Mouse (Mus musculus): ENCODE measurements at regions not wholly inside any gene's neighbourhood (a gene's known extent, or its start where the extent isn't known, plus 50 kb on each side); places are given as distances from the start of the nearest gene placed in this dataset.

GRCm38 (mm10) chr8:53892770-53893169 is 184.6 kb upstream of the Vegfc start:
- no peak overlapping the region for H3K4me2 ChIP-seq (ENCODE audit: low read depth)
- TF ChIP-seq CTCF (IDR thresholded peaks at IDR 0.05; ENCODE audit: low read depth) = no peak
- WGBS = 44% methylated on average over 3 of the region's 3 CpGs
- H3K4me3 ChIP-seq (ENCODE audit: low read depth, low read length) = no peak overlapping the region
- ATAC-seq = peak; percentile 91
- H3K9me3 ChIP-seq (ENCODE audit: low read length) = no peaks in the 10 kb centered on the region
- no peak overlapping the region for H3K9ac ChIP-seq
- H3K27ac ChIP-seq (ENCODE audit: low read depth, low read length) = no peak overlapping the region
- no peaks in the 10 kb centered on the region for H3K27me3 ChIP-seq (ENCODE audit: insufficient read depth, low read length)
- no peaks in the 10 kb centered on the region for H3K4me1 ChIP-seq (ENCODE audit: insufficient read depth)
- peak; percentile 68 for DNase-seq
- H3K36me3 ChIP-seq (ENCODE audit: insufficient read depth) = no peaks in the 10 kb centered on the region

DNA sequence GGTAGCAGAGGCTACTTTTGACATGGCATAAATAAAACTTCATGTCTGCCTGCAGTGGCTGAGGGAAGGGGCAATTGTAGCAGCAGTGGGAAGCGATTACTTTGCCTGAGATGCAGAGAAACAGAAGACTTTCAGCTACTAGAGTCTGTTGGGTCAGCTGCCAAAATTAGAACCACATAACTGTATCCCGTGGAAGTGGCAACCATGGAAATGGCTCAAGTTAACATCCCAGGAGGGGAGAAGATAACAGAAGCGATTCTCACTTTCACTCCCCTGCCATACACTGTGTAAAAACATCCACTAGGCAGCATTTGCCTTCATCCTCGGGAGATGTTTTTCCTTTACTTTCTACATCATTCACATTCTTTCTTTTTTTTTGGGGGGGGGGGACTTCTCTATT is 155.1 kb upstream of the Vegfc start:
- Histone ChIP-seq H3K4me2 (ENCODE audit: low read depth) (no peak overlapping the region), H3K4me3 (ENCODE audit: low read depth, low read length) (no peak overlapping the region), H3K9ac (no peak overlapping the region), H3K27me3 (ENCODE audit: insufficient read depth, low read length) (no peaks in the 10 kb centered on the region), H3K27ac (ENCODE audit: low read depth, low read length) (no peak overlapping the region), H3K4me1 (ENCODE audit: insufficient read depth) (no peaks in the 10 kb centered on the region), H3K36me3 (ENCODE audit: insufficient read depth) (no peaks in the 10 kb centered on the region), H3K9me3 (ENCODE audit: low read length) (no peaks in the 10 kb centered on the region)
- WGBS = 77% methylated on average over 4 of the region's 4 CpGs
- ATAC-seq (no peak), DNase-seq (no peak)
- TF ChIP-seq CTCF (IDR thresholded peaks at IDR 0.05; ENCODE audit: low read depth) = no peak

- Histone ChIP-seq H3K4me2 (ENCODE audit: low read depth) (no peak overlapping the region), H3K27ac (ENCODE audit: low read depth, low read length) (no peak overlapping the region), H3K4me1 (ENCODE audit: insufficient read depth) (no peaks in the 10 kb centered on the region), H3K9me3 (ENCODE audit: low read length) (no peaks in the 10 kb centered on the region), H3K9ac (no peak overlapping the region), H3K4me3 (ENCODE audit: low read depth, low read length) (no peak overlapping the region), H3K27me3 (ENCODE audit: insufficient read depth, low read length) (no peaks in the 10 kb centered on the region), H3K36me3 (ENCODE audit: insufficient read depth) (no peaks in the 10 kb centered on the region)
- DNase-seq (peak; percentile 11), ATAC-seq (no peak)
- WGBS = 7% methylated on average over 5 of the region's 5 CpGs
- no peak for TF ChIP-seq CTCF (IDR thresholded peaks at IDR 0.05; ENCODE audit: low read depth)
Measured at GRCm38 (mm10) chr8:53930685-53931084, 146.7 kb upstream of the Vegfc start.

- Histone ChIP-seq H3K9me3 (ENCODE audit: low read length) (no peaks in the 10 kb centered on the region), H3K36me3 (ENCODE audit: insufficient read depth) (no peaks in the 10 kb centered on the region), H3K4me3 (ENCODE audit: low read depth, low read length) (no peak overlapping the region), H3K9ac (no peak overlapping the region), H3K27me3 (ENCODE audit: insufficient read depth, low read length) (no peaks in the 10 kb centered on the region), H3K4me2 (ENCODE audit: low read depth) (no peak overlapping the region), H3K27ac (ENCODE audit: low read depth, low read length) (no peak overlapping the region), H3K4me1 (ENCODE audit: insufficient read depth) (no peaks in the 10 kb centered on the region)
- ATAC-seq (no peak), DNase-seq (no peak)
- no peak for TF ChIP-seq CTCF (IDR thresholded peaks at IDR 0.05; ENCODE audit: low read depth)
Measured at GRCm38 (mm10) chr8:53938392-53938791, 139.0 kb upstream of the Vegfc start.

DNA sequence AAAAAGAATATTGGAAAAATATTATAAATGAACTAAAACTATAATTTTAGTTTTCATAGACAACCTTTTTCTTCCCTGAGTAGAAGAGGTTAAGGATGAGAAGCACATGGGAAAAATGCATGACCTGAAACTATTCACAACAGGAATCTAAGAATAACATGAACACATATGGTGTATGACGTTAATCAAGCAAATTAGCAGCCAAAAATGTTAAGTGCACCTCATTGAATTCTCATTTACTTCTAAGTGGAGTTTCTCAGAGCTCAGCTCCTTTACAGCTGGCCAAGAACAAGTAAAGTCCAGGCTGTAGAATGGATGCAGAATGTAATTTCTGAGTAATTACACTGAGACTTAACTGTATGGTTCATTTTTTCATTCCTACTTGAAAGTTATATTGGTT is 137.9 kb upstream of the Vegfc start:
- DNase-seq = no peak

GRCm38 (mm10) chr8:53941144-53941543 is 136.3 kb upstream of the Vegfc start:
- no peaks in the 10 kb centered on the region for H3K9me3 ChIP-seq (ENCODE audit: low read length)
- H3K36me3 ChIP-seq (ENCODE audit: insufficient read depth) = no peaks in the 10 kb centered on the region

More for the DNA sequence above, 137.9 kb upstream of the Vegfc start:
- no peak for ATAC-seq
- WGBS = 22% methylated on average over 1 of the region's 1 CpGs
- no peaks in the 10 kb centered on the region for H3K4me1 ChIP-seq (ENCODE audit: insufficient read depth)
- no peaks in the 10 kb centered on the region for H3K36me3 ChIP-seq (ENCODE audit: insufficient read depth)
- no peak overlapping the region for H3K27ac ChIP-seq (ENCODE audit: low read depth, low read length)
- TF ChIP-seq CTCF (IDR thresholded peaks at IDR 0.05; ENCODE audit: low read depth) = no peak
- no peaks in the 10 kb centered on the region for H3K27me3 ChIP-seq (ENCODE audit: insufficient read depth, low read length)
- no peak overlapping the region for H3K9ac ChIP-seq
- no peaks in the 10 kb centered on the region for H3K9me3 ChIP-seq (ENCODE audit: low read length)
- H3K4me2 ChIP-seq (ENCODE audit: low read depth) = no peak overlapping the region
- no peak overlapping the region for H3K4me3 ChIP-seq (ENCODE audit: low read depth, low read length)

DNA sequence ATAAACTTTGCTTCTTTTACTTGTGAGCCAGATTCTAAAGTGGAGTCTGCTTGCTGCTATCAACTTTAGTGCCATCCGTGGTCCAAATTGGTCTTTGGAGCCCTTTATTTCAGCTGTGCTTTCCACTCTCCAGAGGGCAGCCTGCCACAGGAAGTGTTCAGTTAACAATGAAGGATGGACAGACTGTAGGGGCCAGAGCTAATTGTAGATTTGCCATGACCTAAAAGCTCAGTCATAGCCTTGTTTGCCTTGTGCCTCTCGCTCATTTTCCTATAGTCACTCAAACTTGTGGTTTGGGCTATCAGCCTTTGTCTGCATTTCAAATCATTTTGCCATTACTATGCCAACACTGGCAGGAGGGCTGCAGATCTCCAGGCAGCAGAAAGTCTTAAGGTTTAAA is 131.8 kb upstream of the Vegfc start:
- no peak overlapping the region for H3K27ac ChIP-seq (ENCODE audit: low read depth, low read length)
- no peaks in the 10 kb centered on the region for H3K27me3 ChIP-seq (ENCODE audit: insufficient read depth, low read length)
- WGBS = 31% methylated on average over 2 of the region's 2 CpGs
- no peak for TF ChIP-seq CTCF (IDR thresholded peaks at IDR 0.05; ENCODE audit: low read depth)
- H3K4me1 ChIP-seq (ENCODE audit: insufficient read depth) = no peaks in the 10 kb centered on the region
- DNase-seq = no peak
- no peak for ATAC-seq
- H3K4me2 ChIP-seq (ENCODE audit: low read depth) = no peak overlapping the region
- no peaks in the 10 kb centered on the region for H3K36me3 ChIP-seq (ENCODE audit: insufficient read depth)
- H3K4me3 ChIP-seq (ENCODE audit: low read depth, low read length) = no peak overlapping the region
- H3K9ac ChIP-seq = no peak overlapping the region
- H3K9me3 ChIP-seq (ENCODE audit: low read length) = no peaks in the 10 kb centered on the region

More at GRCm38 (mm10) chr8:53941144-53941543, 136.3 kb upstream of the Vegfc start:
- H3K4me1 ChIP-seq (ENCODE audit: insufficient read depth) = no peaks in the 10 kb centered on the region
- 16% methylated on average over 2 of the region's 2 CpGs for WGBS
- no peak for TF ChIP-seq CTCF (IDR thresholded peaks at IDR 0.05; ENCODE audit: low read depth)
- H3K27ac ChIP-seq (ENCODE audit: low read depth, low read length) = no peak overlapping the region
- no peak overlapping the region for H3K9ac ChIP-seq
- no peak overlapping the region for H3K4me2 ChIP-seq (ENCODE audit: low read depth)
- H3K4me3 ChIP-seq (ENCODE audit: low read depth, low read length) = no peak overlapping the region
- DNase-seq (no peak), ATAC-seq (no peak)
- no peaks in the 10 kb centered on the region for H3K27me3 ChIP-seq (ENCODE audit: insufficient read depth, low read length)

- Histone ChIP-seq H3K36me3 (ENCODE audit: insufficient read depth) (no peaks in the 10 kb centered on the region), H3K27ac (ENCODE audit: low read depth, low read length) (no peak overlapping the region), H3K4me1 (ENCODE audit: insufficient read depth) (no peaks in the 10 kb centered on the region), H3K9ac (no peak overlapping the region), H3K27me3 (ENCODE audit: insufficient read depth, low read length) (no peaks in the 10 kb centered on the region), H3K4me2 (ENCODE audit: low read depth) (no peak overlapping the region), H3K9me3 (ENCODE audit: low read length) (no peaks in the 10 kb centered on the region), H3K4me3 (ENCODE audit: low read depth, low read length) (no peak overlapping the region)
- ATAC-seq (no peak), DNase-seq (no peak)
- TF ChIP-seq CTCF (IDR thresholded peaks at IDR 0.05; ENCODE audit: low read depth) = no peak
Measured at GRCm38 (mm10) chr8:53947384-53947783, 130.0 kb upstream of the Vegfc start.
